In the genomic region with DNA sequence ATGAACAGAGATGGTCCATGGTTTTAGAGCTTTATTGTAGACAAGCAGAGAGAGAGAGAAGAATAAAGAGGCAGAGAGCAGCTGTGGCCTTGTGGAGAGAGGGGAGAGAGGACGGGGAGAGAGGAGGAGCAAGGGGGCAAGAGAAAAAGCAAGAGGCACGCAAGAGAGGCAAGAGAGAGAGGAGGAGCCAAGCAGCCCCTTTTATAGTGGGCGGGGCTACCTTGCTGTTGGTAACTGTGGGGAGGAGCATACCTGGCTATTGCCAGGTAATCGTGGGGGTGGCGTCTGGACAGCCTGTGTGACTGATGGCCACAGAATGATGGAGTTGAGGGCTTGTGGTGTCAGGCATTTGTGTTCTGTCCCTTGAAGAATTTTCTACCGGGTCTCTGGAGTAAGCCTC, we compare ENCODE assay signal across 16 mouse cellular contexts.
"Had no signal": no experiment of that assay in that cellular context is flagged by ENCODE, and none has a peak within 500 bp of the region (broad histone marks: within the 10 kb centered on the region; RNA-seq: fewer than 3 reads in every experiment).

No protein-coding gene starts in this region.

- DNase-seq: lung, adult 2 months; lung, postnatal 14 days; lung, postnatal 36 days; right cerebral cortex, postnatal 14 days; thymus, postnatal 14 days; thymus, postnatal 36 days had no signal

- H3K9ac ChIP-seq: lung, embryonic 15.5 days; midbrain, embryonic 13.5 days; midbrain, embryonic 15.5 days; neural tube, embryonic 12.5 days; stomach, embryonic 15.5 days had no signal

- H3K4me2 ChIP-seq: lung, embryonic 15.5 days; midbrain, embryonic 11.5 days; midbrain, embryonic 13.5 days; midbrain, embryonic 15.5 days; neural tube, embryonic 12.5 days; stomach, embryonic 15.5 days had no signal

- H3K27ac ChIP-seq: lung, embryonic 15.5 days; macrophage; midbrain, embryonic 13.5 days; midbrain, embryonic 15.5 days; neural tube, embryonic 12.5 days; stomach, embryonic 15.5 days; stomach, postnatal 0 days had no signal

- H3K4me3 ChIP-seq: lung, embryonic 15.5 days; megakaryocyte, embryonic 14.5 days; midbrain, embryonic 13.5 days; midbrain, embryonic 15.5 days; neural tube, embryonic 12.5 days; stomach, embryonic 15.5 days had no signal

- H3K27me3 ChIP-seq: lung, embryonic 15.5 days; midbrain, embryonic 13.5 days; midbrain, embryonic 15.5 days; neural tube, embryonic 12.5 days; stomach, embryonic 15.5 days had no signal

- H3K9me3 ChIP-seq: lung, embryonic 15.5 days; megakaryocyte, embryonic 14.5 days; midbrain, embryonic 13.5 days; midbrain, embryonic 15.5 days; neural tube, embryonic 12.5 days; stomach, embryonic 15.5 days had no signal

- H3K36me3 ChIP-seq: lung, embryonic 15.5 days; midbrain, embryonic 13.5 days; midbrain, embryonic 15.5 days; neural tube, embryonic 12.5 days; stomach, embryonic 15.5 days had no signal

- H3K4me1 ChIP-seq: lung, embryonic 15.5 days; megakaryocyte, embryonic 14.5 days; midbrain, embryonic 13.5 days; midbrain, embryonic 15.5 days; neural tube, embryonic 12.5 days; stomach, embryonic 15.5 days had no signal

- ATAC-seq: lung, postnatal 0 days; midbrain, embryonic 13.5 days; midbrain, embryonic 15.5 days had no signal
